Mouse (Mus musculus): Measurements from ENCODE around the gene Cited1. TPM values are rescaled to one million over a fixed set of nuclear protein-coding genes. Genes with fewer than 3 reads are reported as not detected.

Cited1 gene
- polyA plus RNA-seq (2017; shearing (Covaris generic)): under 1 TPM in 1 of 2 experiments, not detected in 1; 0.52 TPM

GRCm38 (mm10) chrX:102251937-102252860, at the start of gene Cited1:
Gene Cited1, minus strand, starts transcription at chrX:102252181.

Other genes starting within 250 kb of the Cited1 start
- gene Rtl5, start 180.9 kb downstream of the Cited1 start, polyA plus RNA-seq (2017; shearing (Covaris generic)): under 1 TPM; 0.49 to 0.50 TPM
- 10 to 100 TPM; 22.9 to 25.5 TPM for gene Pin4, start 132.7 kb downstream of the Cited1 start, polyA plus RNA-seq (2017; shearing (Covaris generic))
- 1 to 10 TPM; 1.4 to 3.6 TPM for gene Ercc6l, start 95.1 kb downstream of the Cited1 start, polyA plus RNA-seq (2017; shearing (Covaris generic))
- gene Rps4x, start 62.8 kb downstream of the Cited1 start, polyA plus RNA-seq (2017; shearing (Covaris generic)): 1,000 to 10,000 TPM in 1 of 2 experiments, 100 to 1,000 TPM in 1; 618 to 1,063 TPM

Measured in activated CD4-positive, CD25-positive, alpha-beta regulatory T cell (primary cell).